Mouse (Mus musculus): ENCODE measurements around the gene Exoc3l4.

GRCm38 (mm10) chr12:111436640-111437039, 19.8 kb downstream of the Exoc3l4 start:
- TF ChIP-seq CTCF (IDR thresholded peaks at IDR 0.05; ENCODE audit: low read depth): no peak
- no peak for TF ChIP-seq EP300 (IDR thresholded peaks at IDR 0.05; ENCODE audit: low read depth)

Data from heart, postnatal 0 days (tissue).